Mouse (Mus musculus): ENCODE measurements at regions not wholly inside any gene's neighbourhood (a gene's known extent, or its start where the extent isn't known, plus 50 kb on each side); places are given as distances from the start of the nearest gene placed in this dataset.
"Not testable (repeated sequence)": the region's sequence is repeated elsewhere in the genome, so short reads cannot be mapped to it uniquely, and the experiment has no call there.

GRCm38 (mm10) chr9:43512806-43513205, 202.2 kb downstream of the Trim29 start:
- DNase-seq (ENCODE audit: low spot score in 2 of 2), result no peak

- DNase-seq (ENCODE audit: low spot score in 2 of 2), result no peak
Observed at GRCm38 (mm10) chr9:43514731-43515458, 204.2 kb downstream of the Trim29 start.

- no peak for DNase-seq (ENCODE audit: low spot score in 2 of 2)
Observed at GRCm38 (mm10) chr9:43520931-43521330, 210.3 kb downstream of the Trim29 start.

DNA sequence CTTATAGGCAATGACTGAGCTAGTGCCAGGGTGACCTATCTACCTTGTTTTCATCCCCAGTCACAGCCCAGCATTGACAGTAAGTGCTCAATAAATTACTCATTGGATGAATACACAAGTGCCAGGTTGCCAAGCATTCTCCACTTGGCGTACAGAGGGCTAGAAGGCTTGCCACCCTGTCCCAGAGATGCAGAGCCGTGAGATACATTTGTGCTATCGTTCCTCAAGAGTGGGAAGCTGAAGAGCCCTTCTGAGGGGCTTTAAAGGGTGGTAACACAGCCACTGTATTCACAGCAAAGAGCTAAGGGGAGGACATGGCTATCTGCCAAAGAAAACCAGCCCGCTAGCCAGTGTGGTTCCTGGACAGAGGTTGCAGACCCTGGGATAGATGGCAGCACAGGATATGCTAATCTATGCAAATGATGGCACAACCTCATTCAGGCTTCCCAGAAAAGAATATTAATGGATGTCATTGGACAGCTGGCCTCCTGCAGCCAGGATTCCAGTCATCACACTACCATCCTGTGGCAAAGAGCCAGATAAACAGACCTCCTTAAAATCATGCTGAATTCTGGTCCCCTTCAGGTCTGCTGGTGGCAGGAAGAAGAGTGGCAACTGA, 214.4 kb downstream of the Trim29 start:
- no peak for DNase-seq (ENCODE audit: low spot score in 2 of 2)

- DNase-seq (ENCODE audit: low spot score in 2 of 2), result no peak
Observed at GRCm38 (mm10) chr9:43532187-43532586, 211.6 kb upstream of the Nectin1 start.

- DNase-seq (ENCODE audit: low spot score in 2 of 2), result peak; percentile 57 to 70
Observed at GRCm38 (mm10) chr9:43535967-43536366, 207.8 kb upstream of the Nectin1 start.

DNA sequence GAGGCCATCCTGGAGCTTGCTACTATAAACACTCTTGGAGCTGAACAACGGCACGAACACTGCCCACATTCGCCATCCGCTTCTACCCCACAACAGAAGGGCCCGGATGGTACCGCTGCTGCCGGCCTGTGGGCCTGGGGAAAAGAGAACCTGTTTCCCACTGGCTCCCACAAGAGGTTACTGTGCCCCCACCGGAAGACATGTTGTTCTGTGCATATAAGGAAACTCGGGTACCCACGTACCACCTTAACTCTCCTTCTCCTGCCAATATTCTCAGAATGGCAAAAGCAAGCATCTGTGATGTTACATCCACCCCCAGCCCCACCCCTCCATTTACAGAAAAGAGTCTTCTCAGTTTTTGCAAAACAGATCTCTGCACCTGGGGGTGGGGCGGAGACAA, 206.7 kb upstream of the Nectin1 start:
- DNase-seq (ENCODE audit: low spot score in 2 of 2), result peak; percentile 72 to 85

GRCm38 (mm10) chr9:43540131-43540530, 203.7 kb upstream of the Nectin1 start:
- no peak for DNase-seq (ENCODE audit: low spot score in 2 of 2)

- no peak for DNase-seq (ENCODE audit: low spot score in 2 of 2)
Observed at GRCm38 (mm10) chr9:43541234-43541633, 202.6 kb upstream of the Nectin1 start.

GRCm38 (mm10) chr9:43542077-43542654, 201.6 kb upstream of the Nectin1 start:
- no peak for DNase-seq (ENCODE audit: low spot score in 2 of 2)

GRCm38 (mm10) chr9:43545081-43545565, 198.7 kb upstream of the Nectin1 start:
- peak; percentile 71 to 73 for DNase-seq (ENCODE audit: low spot score in 2 of 2)

DNA sequence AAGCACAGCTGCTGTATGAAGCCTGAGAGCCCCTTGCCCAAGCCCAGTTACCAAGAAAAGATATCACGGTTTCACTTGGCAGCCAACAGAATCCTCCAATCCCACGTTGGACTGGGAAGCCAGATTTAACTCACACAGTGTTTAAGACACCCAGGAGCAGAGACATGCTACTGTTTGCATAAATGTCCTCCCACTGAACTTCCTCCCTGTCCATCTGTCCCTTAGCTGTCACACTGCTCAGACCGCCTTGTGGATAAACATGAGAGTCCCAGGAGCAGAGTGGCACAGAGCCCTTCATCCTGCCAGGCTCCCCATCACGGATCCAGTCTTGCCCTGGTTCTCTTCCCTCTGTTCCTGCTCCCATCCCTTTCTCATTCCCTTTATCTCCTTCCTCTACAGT, 194.9 kb upstream of the Nectin1 start:
- peak; percentile 41 to 69 for DNase-seq (ENCODE audit: low spot score in 2 of 2)

GRCm38 (mm10) chr9:43549293-43549692, 194.5 kb upstream of the Nectin1 start:
- no peak for DNase-seq (ENCODE audit: low spot score in 2 of 2)

GRCm38 (mm10) chr9:43552758-43553157, 191.0 kb upstream of the Nectin1 start:
- DNase-seq (ENCODE audit: low spot score in 2 of 2), result not testable (repeated sequence)

GRCm38 (mm10) chr9:43562016-43562415, 181.8 kb upstream of the Nectin1 start:
- no peak for DNase-seq (ENCODE audit: low spot score in 2 of 2)

- no peak for DNase-seq (ENCODE audit: low spot score in 2 of 2)
Observed at GRCm38 (mm10) chr9:43564239-43564906, 179.4 kb upstream of the Nectin1 start.

- DNase-seq (ENCODE audit: low spot score in 2 of 2), result no peak
Observed at GRCm38 (mm10) chr9:43568851-43569250, 174.9 kb upstream of the Nectin1 start.

DNA sequence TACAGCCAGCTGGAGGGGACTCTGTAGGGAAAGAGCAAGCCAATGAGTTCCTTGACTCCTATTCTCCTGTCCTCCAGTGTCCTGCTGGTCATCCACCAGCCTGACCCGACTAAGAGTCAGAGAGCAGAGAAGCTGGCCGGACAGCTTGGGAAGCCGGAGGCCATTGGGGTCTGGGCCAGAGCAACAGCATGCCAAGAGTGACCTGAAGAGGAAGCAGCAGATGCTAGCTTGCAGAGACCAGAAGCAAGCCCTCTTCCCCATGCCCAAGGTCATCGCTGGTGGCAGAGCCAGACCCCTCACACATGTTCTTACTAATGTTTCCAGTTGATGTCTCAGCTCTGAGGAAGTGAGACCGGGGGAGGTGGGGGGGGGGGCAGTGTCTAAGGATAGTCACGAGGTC, 172.7 kb upstream of the Nectin1 start:
- DNase-seq (ENCODE audit: low spot score in 2 of 2), result no peak

GRCm38 (mm10) chr9:43575659-43576058, 168.1 kb upstream of the Nectin1 start:
- DNase-seq (ENCODE audit: low spot score in 2 of 2), result no peak

DNA sequence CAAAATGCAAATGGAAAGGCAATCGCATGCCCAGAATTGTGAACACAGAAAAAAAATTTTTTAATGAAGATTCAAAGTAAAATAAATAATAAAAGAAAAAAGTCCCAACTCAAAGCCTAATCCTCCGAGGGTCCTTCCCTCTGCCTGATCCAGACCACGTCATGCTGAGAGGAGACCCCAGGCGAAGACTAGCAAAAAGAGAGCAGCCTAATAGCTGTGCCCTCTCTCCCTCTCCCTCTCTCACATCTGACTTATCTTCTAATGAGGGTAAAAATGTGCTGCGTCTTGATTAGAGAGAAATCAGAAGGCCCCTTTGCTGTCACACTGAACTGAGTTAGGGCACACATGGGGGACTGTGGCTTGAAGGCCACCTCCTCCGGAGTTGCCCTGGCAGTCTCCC, 163.1 kb upstream of the Nectin1 start:
- no peak for DNase-seq (ENCODE audit: low spot score in 2 of 2)

DNA sequence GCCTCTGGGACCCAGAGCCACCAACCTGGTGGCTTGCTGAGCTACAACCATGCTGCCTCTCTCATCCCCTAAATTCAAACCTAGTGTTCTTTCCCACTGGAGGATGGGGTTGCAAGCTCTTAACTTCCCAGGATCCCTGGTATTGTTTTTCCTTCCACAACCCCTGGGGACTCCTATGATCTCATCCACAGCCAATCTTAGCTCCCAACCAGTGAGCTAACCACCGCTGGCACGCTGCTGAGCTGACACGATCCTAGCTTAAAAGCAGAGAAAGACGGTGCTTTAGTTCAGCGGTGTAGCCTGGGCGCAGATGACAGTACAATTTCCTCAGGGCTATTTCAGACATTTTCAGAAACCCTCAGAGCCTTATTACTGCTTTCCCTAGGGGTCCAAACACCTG, 158.2 kb upstream of the Nectin1 start:
- DNase-seq (ENCODE audit: low spot score in 2 of 2), result no peak

GRCm38 (mm10) chr9:43593236-43593635, 150.5 kb upstream of the Nectin1 start:
- peak; percentile 72 to 85 for DNase-seq (ENCODE audit: low spot score in 2 of 2)

All from left cerebral cortex, adult 18-20 months (tissue).